Mouse (Mus musculus): ENCODE results near the gene Fxyd2.
A peak's percentile ranks its signal among the peaks of the same experiment; 100 is the strongest.

The Fxyd2 gene

GRCm38 (mm10) chr9:45429951-45430697, 30.7 kb downstream of the Fxyd2 start:
- peak; percentile 49 for DNase-seq

GRCm38 (mm10) chr9:45430698-45430959, 31.2 kb downstream of the Fxyd2 start:
- no peak for DNase-seq

GRCm38 (mm10) chr9:45431150-45431549, 31.7 kb downstream of the Fxyd2 start:
- no peak for DNase-seq

GRCm38 (mm10) chr9:45432639-45433038, 33.2 kb downstream of the Fxyd2 start:
- DNase-seq, result no peak

- DNase-seq, result no peak
Measured at GRCm38 (mm10) chr9:45433119-45433518, 33.6 kb downstream of the Fxyd2 start.

GRCm38 (mm10) chr9:45434171-45434570, 34.7 kb downstream of the Fxyd2 start:
- DNase-seq, result no peak

- DNase-seq, result no peak
Measured at GRCm38 (mm10) chr9:45439025-45439424, 39.6 kb downstream of the Fxyd2 start.

- DNase-seq, result no peak
Measured at GRCm38 (mm10) chr9:45440083-45440784, 40.8 kb downstream of the Fxyd2 start.

- no peak for DNase-seq
Measured at GRCm38 (mm10) chr9:45444251-45444798, 44.9 kb downstream of the Fxyd2 start.

- DNase-seq, result no peak
Measured at GRCm38 (mm10) chr9:45449658-45450057, 50.2 kb downstream of the Fxyd2 start.

- DNase-seq, result no peak
Measured at GRCm38 (mm10) chr9:45451346-45451745, 51.9 kb downstream of the Fxyd2 start.

GRCm38 (mm10) chr9:45454032-45454431, 54.6 kb downstream of the Fxyd2 start:
- no peak for DNase-seq

- DNase-seq, result peak; percentile 40
Measured at GRCm38 (mm10) chr9:45454889-45455610, 55.6 kb downstream of the Fxyd2 start.

- no peak for DNase-seq
Measured at GRCm38 (mm10) chr9:45457200-45457599, 57.7 kb downstream of the Fxyd2 start.

- DNase-seq, result peak; percentile 59
Measured at GRCm38 (mm10) chr9:45458363-45458762, 58.9 kb downstream of the Fxyd2 start.

All from retina, postnatal 1 day (tissue).